Mouse (Mus musculus): ENCODE data around the gene Mtch1. TPM values are rescaled to one million over a fixed set of nuclear protein-coding genes. Genes with fewer than 3 reads are reported as not detected.
"Not testable (repeated sequence)": the region's sequence is repeated elsewhere in the genome, so short reads cannot be mapped to it uniquely, and the experiment has no call there.

Mtch1 gene
- polyA plus RNA-seq, 1 experiment from 2014 or later: 378 TPM

DNA sequence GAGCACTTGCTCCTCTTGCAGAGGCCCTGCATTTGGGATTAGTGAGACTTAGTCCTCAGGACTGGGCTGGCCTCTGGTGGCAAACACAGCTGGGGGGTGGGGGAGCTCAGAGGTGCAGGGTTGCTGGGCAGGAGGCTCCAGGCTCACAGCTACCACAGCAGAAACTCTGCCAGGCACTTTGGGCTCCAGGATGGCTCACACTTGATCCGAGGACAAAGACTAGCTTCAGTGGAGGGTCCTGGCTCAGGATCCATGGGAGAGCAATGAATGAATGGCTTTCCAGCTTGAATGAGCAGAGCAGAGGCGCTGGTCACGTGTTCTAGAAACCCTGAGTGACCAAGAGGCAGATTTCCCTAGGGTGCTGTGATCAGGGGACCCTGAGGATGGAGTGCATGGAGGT is 11.2 kb upstream of the Mtch1 start:
- H3K9ac ChIP-seq: no peak overlapping the region
- WGBS: 56% methylated on average over 3 of the region's 3 CpGs
- H3K9me3 ChIP-seq (replicated peaks): no peaks in the 10 kb centered on the region
- H3K4me2 ChIP-seq: no peak overlapping the region
- H3K27ac ChIP-seq: no peak overlapping the region
- H3K4me1 ChIP-seq: peaks cover 31% of the 10 kb centered on the region
- H3K4me3 ChIP-seq: no peak overlapping the region
- ATAC-seq: no peak
- H3K27me3 ChIP-seq: no peaks in the 10 kb centered on the region
- no peaks in the 10 kb centered on the region for H3K36me3 ChIP-seq (ENCODE audit: poor library complexity, severe bottlenecking)

DNA sequence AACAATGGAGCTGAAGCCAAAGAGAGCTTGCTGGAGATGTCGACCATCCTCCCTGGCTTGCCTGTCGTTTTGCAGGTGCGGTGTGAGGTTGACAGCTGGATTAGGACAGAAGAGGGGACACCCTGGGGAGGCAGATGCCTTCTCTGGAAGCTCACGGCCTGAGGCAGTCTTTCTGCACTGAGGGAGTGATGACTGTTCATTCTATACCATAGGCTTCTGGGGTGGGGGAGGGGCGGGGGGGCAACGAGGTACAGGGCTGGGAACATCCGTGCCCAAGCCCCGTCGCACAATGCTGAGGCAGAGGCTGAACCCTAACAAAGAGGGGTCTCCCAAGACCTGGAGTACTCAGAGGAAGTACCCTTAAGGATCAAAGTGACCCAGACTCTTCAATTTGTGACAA is 9.1 kb upstream of the Mtch1 start:
- ATAC-seq: no peak; the same call in 1 of the 2 replicates
- Histone ChIP-seq H3K4me1 (peaks cover 31% of the 10 kb centered on the region), H3K4me2 (peak overlapping the region; percentile 65), H3K4me3 (peak overlapping the region; percentile 38), H3K27ac (peak overlapping the region; percentile 99), H3K9me3 (replicated peaks) (no peaks in the 10 kb centered on the region), H3K36me3 (ENCODE audit: poor library complexity, severe bottlenecking) (no peaks in the 10 kb centered on the region), H3K9ac (peak overlapping the region; percentile 68), H3K27me3 (no peaks in the 10 kb centered on the region)
- 0% methylated on average over 9 of the region's 9 CpGs for WGBS

DNA sequence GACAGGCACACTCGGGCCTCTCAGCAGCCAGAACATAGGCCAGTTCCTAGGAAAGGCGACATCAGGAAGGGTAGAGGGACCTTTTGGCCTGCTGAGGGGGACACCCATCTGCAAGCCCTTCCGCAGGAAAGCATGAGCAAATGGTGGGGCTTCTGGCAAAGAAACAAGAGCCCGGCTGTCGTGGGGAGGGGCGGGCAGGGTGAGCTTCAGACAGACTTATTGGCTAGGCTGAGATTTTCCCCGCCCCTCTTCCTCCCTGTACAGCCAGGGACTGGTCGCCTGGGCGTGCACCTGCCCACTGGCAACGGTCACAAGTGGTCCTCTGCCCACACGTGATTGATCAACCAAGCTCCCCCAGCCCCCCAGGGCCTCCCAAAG is 8.7 kb upstream of the Mtch1 start:
- no peaks in the 10 kb centered on the region for H3K9me3 ChIP-seq (replicated peaks)
- ATAC-seq: peak; percentile 96
- H3K4me2 ChIP-seq: peak overlapping the region; percentile 65
- 0% methylated on average over 11 of the region's 11 CpGs for WGBS
- H3K27me3 ChIP-seq: no peaks in the 10 kb centered on the region
- peaks cover 31% of the 10 kb centered on the region for H3K4me1 ChIP-seq
- peak overlapping the region; percentile 99 for H3K27ac ChIP-seq
- H3K36me3 ChIP-seq (ENCODE audit: poor library complexity, severe bottlenecking): no peaks in the 10 kb centered on the region
- peak overlapping the region; percentile 68 for H3K9ac ChIP-seq
- peak overlapping the region; percentile 38 for H3K4me3 ChIP-seq

GRCm38 (mm10) chr17:29355841-29356478 is 8.2 kb upstream of the Mtch1 start:
- ATAC-seq: peak; percentile 57
- Histone ChIP-seq H3K36me3 (ENCODE audit: poor library complexity, severe bottlenecking) (no peaks in the 10 kb centered on the region), H3K27ac (peak overlapping the region; percentile 99), H3K9ac (peak overlapping the region; percentile 68), H3K4me1 (peaks cover 31% of the 10 kb centered on the region), H3K4me3 (peak overlapping the region; percentile 38), H3K4me2 (peak overlapping the region; percentile 65), H3K27me3 (no peaks in the 10 kb centered on the region), H3K9me3 (replicated peaks) (no peaks in the 10 kb centered on the region)
- WGBS: 6% methylated on average over 17 of the region's 17 CpGs

DNA sequence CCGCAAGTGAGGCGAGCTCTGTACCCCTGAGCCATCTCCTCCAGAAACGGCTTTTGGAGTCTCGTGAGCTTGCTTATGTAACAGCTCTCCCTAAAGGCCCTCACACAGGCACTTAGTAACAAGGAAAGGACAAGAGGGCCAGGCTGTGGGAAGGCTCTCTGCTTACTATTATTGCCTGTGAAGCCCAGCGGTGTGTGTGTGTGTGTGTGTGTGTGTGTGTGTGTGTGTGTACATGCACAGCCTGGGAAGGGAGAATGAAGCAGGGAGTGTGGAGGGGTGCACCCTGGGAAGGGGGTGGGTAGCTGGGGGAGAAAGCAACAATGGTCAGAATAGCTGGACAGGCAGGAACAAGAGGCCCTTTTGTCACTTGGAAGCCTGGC is 7.7 kb upstream of the Mtch1 start:
- peak overlapping the region; percentile 65 for H3K4me2 ChIP-seq
- no peak overlapping the region for H3K4me3 ChIP-seq
- peak overlapping the region; percentile 99 for H3K27ac ChIP-seq
- H3K9ac ChIP-seq: peak overlapping the region; percentile 68
- H3K27me3 ChIP-seq: no peaks in the 10 kb centered on the region
- no peaks in the 10 kb centered on the region for H3K9me3 ChIP-seq (replicated peaks)
- peaks cover 31% of the 10 kb centered on the region for H3K4me1 ChIP-seq
- WGBS: 11% methylated on average over 5 of the region's 5 CpGs
- H3K36me3 ChIP-seq (ENCODE audit: poor library complexity, severe bottlenecking): no peaks in the 10 kb centered on the region
- ATAC-seq: peak; percentile 64

DNA sequence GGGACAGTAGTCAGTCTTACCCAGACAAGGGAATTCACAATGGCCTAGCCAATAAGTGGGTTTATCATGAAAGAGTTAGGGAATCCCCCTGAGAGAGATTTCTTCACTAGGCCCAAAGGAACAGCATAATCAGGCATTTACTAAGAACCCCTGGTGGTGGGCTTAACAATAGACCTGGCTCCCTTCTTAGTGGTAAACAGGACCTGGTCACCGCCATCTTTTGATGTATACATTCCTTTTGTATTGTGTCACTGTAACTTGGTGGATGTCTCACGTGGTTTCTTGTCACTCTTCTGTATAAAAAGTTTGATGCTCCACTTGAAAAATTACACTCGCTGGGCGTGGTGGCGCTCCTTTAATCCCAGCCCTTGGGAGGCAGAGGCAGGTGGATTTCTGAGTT is 3.3 kb upstream of the Mtch1 start:
- WGBS: 60% methylated on average over 5 of the region's 5 CpGs
- H3K9me3 ChIP-seq (replicated peaks); H3K27me3 ChIP-seq; H3K27ac ChIP-seq; H3K4me3 ChIP-seq; H3K4me2 ChIP-seq; ATAC-seq; H3K36me3 ChIP-seq (ENCODE audit: poor library complexity, severe bottlenecking); H3K9ac ChIP-seq: not testable (repeated sequence)
- H3K4me1 ChIP-seq: peaks cover 31% of the 10 kb centered on the region

- H3K9me3 ChIP-seq (replicated peaks): no peaks in the 10 kb centered on the region
- H3K27ac ChIP-seq: no peak overlapping the region
- 84% methylated on average over 2 of the region's 2 CpGs for WGBS
- H3K4me1 ChIP-seq: peaks cover 29% of the 10 kb centered on the region
- no peaks in the 10 kb centered on the region for H3K27me3 ChIP-seq
- no peak overlapping the region for H3K4me3 ChIP-seq
- H3K4me2 ChIP-seq: no peak overlapping the region
- H3K36me3 ChIP-seq (ENCODE audit: poor library complexity, severe bottlenecking): peaks cover 6% of the 10 kb centered on the region
- ATAC-seq: no peak
- H3K9ac ChIP-seq: 0 out of 2 replicates have a peak overlapping the region, but pooled peaks have one; percentile 96
These were observed 1.3 kb upstream of the Mtch1 start for GRCm38 (mm10) chr17:29348996-29349395.

DNA sequence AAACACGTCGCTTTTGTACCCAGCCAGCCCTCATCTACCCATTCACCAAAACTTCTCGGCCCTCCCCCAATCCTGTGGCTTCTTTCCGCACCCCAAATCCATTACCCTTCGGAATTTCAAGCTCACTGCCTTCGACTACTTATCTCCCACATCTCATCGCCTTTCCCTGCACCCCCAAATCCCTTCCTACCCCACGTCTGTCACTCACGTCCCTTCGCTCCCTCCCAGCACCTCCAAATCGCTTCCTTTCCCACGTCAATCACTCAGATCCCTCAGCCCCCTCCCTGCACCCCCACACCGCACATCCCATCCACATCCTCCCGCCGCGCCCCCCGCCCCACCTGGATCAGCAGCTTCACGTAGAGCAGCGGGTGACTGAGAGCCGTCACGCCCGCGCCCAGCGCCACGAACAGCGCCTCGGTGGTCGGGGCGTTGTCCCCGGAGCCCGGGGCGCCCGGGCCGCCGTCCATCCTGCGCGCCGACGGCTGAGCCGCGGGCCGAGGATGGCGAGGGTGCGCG is 549 bp downstream of the Mtch1 start:
- H3K4me2 ChIP-seq: peak overlapping the region; percentile 75
- ATAC-seq: no peak; the same call in 1 of the 2 replicates
- peak overlapping the region; percentile 96 for H3K9ac ChIP-seq
- no peaks in the 10 kb centered on the region for H3K9me3 ChIP-seq (replicated peaks)
- peaks cover 24% of the 10 kb centered on the region for H3K36me3 ChIP-seq (ENCODE audit: poor library complexity, severe bottlenecking)
- H3K27ac ChIP-seq: peak overlapping the region; percentile 92
- H3K4me1 ChIP-seq: peaks cover 39% of the 10 kb centered on the region
- H3K4me3 ChIP-seq: peak overlapping the region; percentile 87
- WGBS: under 1% methylated on average over 42 of the region's 45 CpGs
- no peaks in the 10 kb centered on the region for H3K27me3 ChIP-seq

DNA sequence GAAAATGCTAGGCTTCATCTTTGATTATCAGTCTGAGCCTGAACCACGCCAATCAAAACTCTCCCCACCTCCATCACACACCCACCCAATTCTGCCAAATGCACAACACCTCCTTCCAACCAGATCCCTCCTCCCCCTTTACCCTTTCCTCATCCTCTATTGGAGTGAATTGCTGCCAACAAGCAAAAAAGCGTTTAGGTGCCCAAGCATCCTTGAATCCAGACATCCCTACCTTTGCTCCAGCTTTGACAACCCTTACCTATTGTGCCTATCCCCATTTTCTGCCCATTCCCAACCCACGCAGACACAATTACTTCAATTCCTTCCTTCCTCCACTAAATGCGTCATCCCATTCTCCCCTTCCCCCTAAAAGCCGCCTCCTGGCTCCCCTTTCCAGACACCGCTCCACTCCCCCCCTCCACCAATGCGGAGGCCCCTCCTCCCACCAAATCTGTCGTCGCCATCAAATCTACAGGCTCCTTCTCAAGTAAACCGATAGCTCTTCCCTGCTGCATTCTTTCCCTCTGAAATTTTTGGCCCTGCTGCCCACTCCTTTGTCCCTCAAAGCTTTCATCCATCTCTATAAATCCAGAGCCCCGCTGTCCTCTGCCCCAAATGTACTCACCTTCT is 1.1 kb downstream of the Mtch1 start:
- Histone ChIP-seq H3K27ac (peak overlapping the region; percentile 92), H3K9ac (peak overlapping the region; percentile 96), H3K4me2 (peak overlapping the region; percentile 75), H3K27me3 (no peaks in the 10 kb centered on the region), H3K4me3 (peak overlapping the region; percentile 87), H3K4me1 (peaks cover 44% of the 10 kb centered on the region), H3K36me3 (ENCODE audit: poor library complexity, severe bottlenecking) (peaks cover 29% of the 10 kb centered on the region), H3K9me3 (replicated peaks) (no peaks in the 10 kb centered on the region)
- peak; percentile 48 for ATAC-seq
- WGBS: 2% methylated on average over 11 of the region's 11 CpGs

DNA sequence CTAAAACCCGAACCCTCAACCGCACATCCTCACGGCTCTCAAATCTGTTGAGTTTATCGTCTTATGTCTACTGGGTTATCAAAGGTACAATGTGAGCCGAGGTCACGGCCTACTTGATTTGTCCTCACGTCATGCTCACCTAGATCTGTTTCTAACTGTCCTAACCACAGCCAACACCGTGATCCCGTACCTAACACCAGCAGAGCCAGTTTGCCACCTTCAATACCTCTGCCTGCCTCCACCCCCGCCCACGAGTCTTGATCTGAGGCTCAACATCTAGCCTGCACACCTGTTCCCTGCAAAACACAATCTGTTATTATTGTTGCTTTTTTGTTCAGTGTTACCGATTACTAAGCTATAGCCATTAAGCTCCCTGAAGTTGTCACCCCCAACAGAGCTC is 2.5 kb downstream of the Mtch1 start:
- Histone ChIP-seq H3K4me2 (peak overlapping the region; percentile 75), H3K4me3 (peak overlapping the region; percentile 87; the same call in 1 of the 2 replicates), H3K27ac (no peak overlapping the region), H3K4me1 (peaks cover 51% of the 10 kb centered on the region), H3K9me3 (replicated peaks) (no peaks in the 10 kb centered on the region), H3K36me3 (ENCODE audit: poor library complexity, severe bottlenecking) (peaks cover 38% of the 10 kb centered on the region), H3K27me3 (no peaks in the 10 kb centered on the region), H3K9ac (0 out of 2 replicates have a peak overlapping the region, but pooled peaks have one; percentile 96)
- WGBS: 91% methylated on average over 12 of the region's 12 CpGs
- ATAC-seq: no peak

DNA sequence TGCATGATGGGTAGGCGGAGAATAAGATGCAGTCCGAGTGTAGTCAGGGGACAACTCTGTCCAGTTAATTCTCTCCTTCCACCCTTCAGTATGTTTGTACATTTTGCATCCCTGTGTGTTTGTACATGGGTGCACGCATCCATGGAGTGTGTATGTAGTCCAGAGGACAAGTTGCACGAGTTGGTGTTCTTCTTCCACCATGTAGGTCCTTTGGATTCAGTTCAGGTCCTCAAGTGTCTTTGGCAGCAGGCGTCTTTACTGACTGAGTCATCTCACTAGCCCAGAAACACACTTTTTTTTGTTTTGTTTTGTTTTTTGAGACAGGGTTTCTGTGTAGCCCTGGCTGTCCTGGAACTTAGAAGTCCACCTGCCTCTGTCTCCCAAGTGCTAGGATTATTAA is 4.5 kb downstream of the Mtch1 start:
- Histone ChIP-seq H3K4me1 (peaks cover 54% of the 10 kb centered on the region), H3K4me2 (no peak overlapping the region), H3K36me3 (ENCODE audit: poor library complexity, severe bottlenecking) (peaks cover 58% of the 10 kb centered on the region), H3K27me3 (no peaks in the 10 kb centered on the region), H3K9ac (peak overlapping the region; percentile 12; the same call in 1 of the 2 replicates), H3K27ac (no peak overlapping the region), H3K4me3 (no peak overlapping the region), H3K9me3 (replicated peaks) (no peaks in the 10 kb centered on the region)
- WGBS: 91% methylated on average over 5 of the region's 5 CpGs
- no peak for ATAC-seq

GRCm38 (mm10) chr17:29342010-29342910 is 5.5 kb downstream of the Mtch1 start:
- H3K9ac ChIP-seq: peak overlapping the region; percentile 35
- no peak; the same call in 1 of the 2 replicates for ATAC-seq
- H3K4me2 ChIP-seq: no peak overlapping the region
- H3K27ac ChIP-seq: peak overlapping the region; percentile 77
- H3K9me3 ChIP-seq (replicated peaks): no peaks in the 10 kb centered on the region
- no peak overlapping the region for H3K4me3 ChIP-seq
- peaks cover 68% of the 10 kb centered on the region for H3K36me3 ChIP-seq (ENCODE audit: poor library complexity, severe bottlenecking)
- H3K27me3 ChIP-seq: no peaks in the 10 kb centered on the region
- H3K4me1 ChIP-seq: peaks cover 55% of the 10 kb centered on the region
- 57% methylated on average over 13 of the region's 13 CpGs for WGBS
